Mouse (Mus musculus): ENCODE measurements at regions not wholly inside any gene's neighbourhood (a gene's known extent, or its start where the extent isn't known, plus 50 kb on each side); places are given as distances from the start of the nearest gene placed in this dataset.

DNA sequence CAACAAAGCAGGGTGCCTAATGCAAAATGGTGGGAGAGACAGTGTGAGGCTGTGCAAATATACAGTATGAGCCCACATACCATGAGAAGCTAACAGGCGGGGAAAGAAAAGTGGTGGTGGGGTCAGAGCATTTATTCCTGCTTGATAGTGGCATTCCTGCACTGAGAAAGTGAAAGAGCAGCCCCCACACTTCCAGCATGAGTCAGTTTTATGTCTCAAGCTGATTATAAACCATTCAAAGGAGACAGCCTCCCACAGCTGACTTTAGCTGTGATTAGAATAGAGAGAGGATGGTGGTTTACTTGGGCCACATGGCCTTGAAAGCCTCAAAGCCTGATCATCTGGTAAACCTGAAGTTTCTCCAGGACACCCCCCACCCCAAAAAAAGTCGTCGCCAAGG is 64.4 kb downstream of the Gm43517 start:
- no peak overlapping the region for H3K9ac ChIP-seq (ENCODE audit: low read length)
- no peak overlapping the region for H3K4me3 ChIP-seq (ENCODE audit: low read depth, low read length)
- 88% methylated on average over 3 of the region's 3 CpGs for WGBS

DNA sequence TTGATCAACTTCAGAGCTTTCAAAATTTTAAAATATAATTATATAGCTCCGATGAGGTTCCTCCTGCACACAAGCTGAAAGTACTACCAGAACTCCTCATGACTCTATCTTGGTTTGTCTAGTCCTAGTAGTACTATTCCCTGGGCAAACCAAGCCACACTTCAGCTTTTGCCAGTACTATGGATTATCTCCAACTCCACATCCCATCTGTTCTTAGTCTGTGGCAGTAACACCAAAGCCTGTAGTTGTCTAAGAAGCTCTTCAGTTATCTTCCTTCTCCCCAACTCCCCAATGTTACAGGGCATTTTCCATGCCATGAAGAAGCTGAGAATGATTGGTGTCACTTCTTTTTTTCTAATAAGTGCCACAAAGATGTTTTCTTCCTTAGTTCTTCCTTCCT is 83.1 kb downstream of the Gm43517 start:
- WGBS, result 88% methylated on average over 1 of the region's 1 CpGs
- no peak overlapping the region for H3K4me2 ChIP-seq (ENCODE audit: low read depth, low read length, severe bottlenecking)
- H3K9ac ChIP-seq (ENCODE audit: low read length), result no peak overlapping the region
- ATAC-seq (replicated peaks; ENCODE audit: low FRiP score) (no peak), DNase-seq (ENCODE audit: low spot score) (no peak)
- H3K4me1 ChIP-seq (replicated peaks; ENCODE audit: control insufficient read depth, insufficient read depth, low read length), result no peaks in the 10 kb centered on the region
- H3K27me3 ChIP-seq (ENCODE audit: control insufficient read depth, insufficient read depth, low read length), result no peaks in the 10 kb centered on the region
- H3K4me3 ChIP-seq (ENCODE audit: low read depth, low read length), result no peak overlapping the region
- H3K9me3 ChIP-seq (ENCODE audit: control insufficient read depth, low read length), result no peaks in the 10 kb centered on the region
- H3K36me3 ChIP-seq (ENCODE audit: control insufficient read depth, insufficient read depth, low read length), result no peaks in the 10 kb centered on the region
- H3K27ac ChIP-seq (ENCODE audit: low read depth, low read length), result no peak overlapping the region

More for the DNA sequence above, 64.4 kb downstream of the Gm43517 start:
- Histone ChIP-seq H3K27me3 (ENCODE audit: control insufficient read depth, insufficient read depth, low read length) (no peaks in the 10 kb centered on the region), H3K27ac (ENCODE audit: low read depth, low read length) (no peak overlapping the region), H3K9me3 (ENCODE audit: control insufficient read depth, low read length) (no peaks in the 10 kb centered on the region), H3K4me1 (replicated peaks; ENCODE audit: control insufficient read depth, insufficient read depth, low read length) (no peaks in the 10 kb centered on the region), H3K4me2 (ENCODE audit: low read depth, low read length, severe bottlenecking) (no peak overlapping the region), H3K36me3 (ENCODE audit: control insufficient read depth, insufficient read depth, low read length) (no peaks in the 10 kb centered on the region)
- ATAC-seq (replicated peaks; ENCODE audit: low FRiP score), result no peak
- DNase-seq (ENCODE audit: low spot score), result no peak

DNA sequence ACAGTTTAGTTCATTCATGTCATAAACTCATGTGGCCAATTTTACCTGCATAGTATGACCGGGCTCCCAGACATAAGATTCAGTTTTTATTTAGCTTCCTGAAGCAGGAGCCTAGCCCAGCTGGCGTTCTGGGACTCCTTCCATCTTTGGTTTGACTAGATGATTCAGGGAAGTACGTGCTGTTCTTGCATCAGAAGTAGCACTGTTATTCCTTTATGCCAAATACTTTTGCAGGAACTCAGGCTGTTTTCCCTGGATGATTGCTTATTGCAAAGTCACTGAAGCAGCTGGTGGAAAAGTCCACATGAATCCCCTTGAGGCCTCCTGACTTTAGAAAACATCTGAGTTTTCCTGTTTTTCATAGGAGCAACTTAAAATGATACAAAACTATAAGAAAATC is 88.4 kb downstream of the Gm43517 start:
- DNase-seq (ENCODE audit: low spot score) (no peak), ATAC-seq (replicated peaks; ENCODE audit: low FRiP score) (no peak)
- no peak overlapping the region for H3K9ac ChIP-seq (ENCODE audit: low read length)
- H3K9me3 ChIP-seq (ENCODE audit: control insufficient read depth, low read length), result no peaks in the 10 kb centered on the region
- no peak overlapping the region for H3K4me3 ChIP-seq (ENCODE audit: low read depth, low read length)
- H3K4me2 ChIP-seq (ENCODE audit: low read depth, low read length, severe bottlenecking), result no peak overlapping the region
- H3K4me1 ChIP-seq (replicated peaks; ENCODE audit: control insufficient read depth, insufficient read depth, low read length), result no peaks in the 10 kb centered on the region
- no peaks in the 10 kb centered on the region for H3K27me3 ChIP-seq (ENCODE audit: control insufficient read depth, insufficient read depth, low read length)
- H3K36me3 ChIP-seq (ENCODE audit: control insufficient read depth, insufficient read depth, low read length), result no peaks in the 10 kb centered on the region
- 80% methylated on average over 3 of the region's 3 CpGs for WGBS
- no peak overlapping the region for H3K27ac ChIP-seq (ENCODE audit: low read depth, low read length)

DNA sequence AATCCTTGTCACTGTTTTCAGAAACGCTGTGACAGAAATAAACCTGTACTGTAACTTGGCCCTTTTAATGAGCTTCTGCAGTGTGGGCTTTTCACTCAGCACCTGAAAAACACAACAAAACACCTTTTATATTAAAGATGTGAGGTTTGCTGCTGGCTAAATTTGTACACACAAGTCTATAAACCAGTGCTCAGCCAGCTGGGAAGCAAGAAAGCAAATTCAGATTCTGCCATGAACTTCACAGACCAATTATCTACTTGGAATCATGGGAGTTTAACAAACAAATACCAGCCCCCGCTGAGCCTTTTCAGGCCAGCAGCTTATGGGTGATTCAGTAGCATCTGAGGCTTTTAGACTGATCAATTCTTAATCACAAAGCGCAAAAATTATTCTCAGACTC is 95.7 kb downstream of the Gm43517 start:
- Histone ChIP-seq H3K9ac (ENCODE audit: low read length) (no peak overlapping the region), H3K27me3 (ENCODE audit: control insufficient read depth, insufficient read depth, low read length) (no peaks in the 10 kb centered on the region), H3K27ac (ENCODE audit: low read depth, low read length) (peak overlapping the region; percentile 37), H3K9me3 (ENCODE audit: control insufficient read depth, low read length) (no peaks in the 10 kb centered on the region), H3K36me3 (ENCODE audit: control insufficient read depth, insufficient read depth, low read length) (no peaks in the 10 kb centered on the region), H3K4me1 (replicated peaks; ENCODE audit: control insufficient read depth, insufficient read depth, low read length) (peaks cover 3% of the 10 kb centered on the region; the same call in 1 of the 2 replicates), H3K4me3 (ENCODE audit: low read depth, low read length) (no peak overlapping the region), H3K4me2 (ENCODE audit: low read depth, low read length, severe bottlenecking) (peak overlapping the region; percentile 16; the same call in 1 of the 2 replicates)
- DNase-seq (ENCODE audit: low spot score), result peak; percentile 67
- WGBS, result 24% methylated on average over 3 of the region's 3 CpGs
- ATAC-seq (replicated peaks; ENCODE audit: low FRiP score), result peak; percentile 78

DNA sequence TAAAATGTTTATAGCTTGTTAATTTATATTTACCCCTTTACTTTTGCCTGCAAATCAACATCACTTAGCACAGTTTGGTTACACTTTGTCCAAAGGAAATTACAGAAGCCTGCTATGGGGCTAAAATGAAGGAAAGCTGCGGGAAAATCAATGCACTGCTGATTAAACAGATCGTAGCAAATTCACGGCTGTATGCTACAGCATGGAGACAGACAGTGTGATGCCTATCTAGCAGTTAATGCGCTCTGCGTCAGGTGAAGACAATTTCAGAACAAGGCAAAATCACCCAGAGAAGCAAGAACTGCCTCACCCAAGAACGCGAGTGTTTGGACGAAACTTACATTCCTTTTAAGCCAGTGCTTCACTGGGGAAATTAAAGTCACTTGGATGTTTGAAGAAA is 96.2 kb downstream of the Gm43517 start:
- H3K36me3 ChIP-seq (ENCODE audit: control insufficient read depth, insufficient read depth, low read length), result no peaks in the 10 kb centered on the region
- H3K4me1 ChIP-seq (replicated peaks; ENCODE audit: control insufficient read depth, insufficient read depth, low read length), result peaks cover 3% of the 10 kb centered on the region; the same call in 1 of the 2 replicates
- H3K4me3 ChIP-seq (ENCODE audit: low read depth, low read length), result no peak overlapping the region
- WGBS, result 36% methylated on average over 8 of the region's 8 CpGs
- H3K9ac ChIP-seq (ENCODE audit: low read length), result no peak overlapping the region; the same call in 1 of the 2 replicates
- ATAC-seq (replicated peaks; ENCODE audit: low FRiP score) (peak; percentile 35; the same call in 1 of the 2 replicates), DNase-seq (ENCODE audit: low spot score) (no peak)
- no peaks in the 10 kb centered on the region for H3K9me3 ChIP-seq (ENCODE audit: control insufficient read depth, low read length)
- peak overlapping the region; percentile 8; the same call in 1 of the 2 replicates for H3K4me2 ChIP-seq (ENCODE audit: low read depth, low read length, severe bottlenecking)
- peak overlapping the region; percentile 37 for H3K27ac ChIP-seq (ENCODE audit: low read depth, low read length)
- no peaks in the 10 kb centered on the region for H3K27me3 ChIP-seq (ENCODE audit: control insufficient read depth, insufficient read depth, low read length)

DNA sequence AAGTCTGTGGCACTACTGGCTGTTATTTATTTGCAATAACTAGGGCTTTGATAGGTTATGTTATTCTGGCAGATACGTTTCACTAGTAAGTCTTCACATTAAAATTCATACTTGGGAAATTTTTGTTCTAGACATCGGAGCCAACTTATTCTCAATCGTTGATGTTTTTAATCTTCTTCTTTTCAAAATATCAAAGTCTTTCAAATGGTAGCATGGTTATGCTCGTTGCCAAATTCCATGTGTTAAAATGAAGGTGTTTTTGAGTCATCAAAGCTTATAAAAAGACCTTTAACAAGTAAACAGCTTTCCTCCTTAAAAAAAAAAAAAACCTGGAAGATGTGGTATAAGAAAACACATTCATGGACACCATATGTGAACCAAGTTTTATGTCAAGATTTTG is 97.4 kb downstream of the Gm43517 start:
- ATAC-seq (replicated peaks; ENCODE audit: low FRiP score) (no peak), DNase-seq (ENCODE audit: low spot score) (no peak)
- H3K36me3 ChIP-seq (ENCODE audit: control insufficient read depth, insufficient read depth, low read length), result no peaks in the 10 kb centered on the region
- no peaks in the 10 kb centered on the region for H3K27me3 ChIP-seq (ENCODE audit: control insufficient read depth, insufficient read depth, low read length)
- H3K27ac ChIP-seq (ENCODE audit: low read depth, low read length), result no peak overlapping the region
- no peaks in the 10 kb centered on the region for H3K9me3 ChIP-seq (ENCODE audit: control insufficient read depth, low read length)
- 87% methylated on average over 4 of the region's 4 CpGs for WGBS
- H3K9ac ChIP-seq (ENCODE audit: low read length), result no peak overlapping the region
- H3K4me1 ChIP-seq (replicated peaks; ENCODE audit: control insufficient read depth, insufficient read depth, low read length), result peaks cover 3% of the 10 kb centered on the region; the same call in 1 of the 2 replicates
- no peak overlapping the region for H3K4me2 ChIP-seq (ENCODE audit: low read depth, low read length, severe bottlenecking)
- H3K4me3 ChIP-seq (ENCODE audit: low read depth, low read length), result no peak overlapping the region

DNA sequence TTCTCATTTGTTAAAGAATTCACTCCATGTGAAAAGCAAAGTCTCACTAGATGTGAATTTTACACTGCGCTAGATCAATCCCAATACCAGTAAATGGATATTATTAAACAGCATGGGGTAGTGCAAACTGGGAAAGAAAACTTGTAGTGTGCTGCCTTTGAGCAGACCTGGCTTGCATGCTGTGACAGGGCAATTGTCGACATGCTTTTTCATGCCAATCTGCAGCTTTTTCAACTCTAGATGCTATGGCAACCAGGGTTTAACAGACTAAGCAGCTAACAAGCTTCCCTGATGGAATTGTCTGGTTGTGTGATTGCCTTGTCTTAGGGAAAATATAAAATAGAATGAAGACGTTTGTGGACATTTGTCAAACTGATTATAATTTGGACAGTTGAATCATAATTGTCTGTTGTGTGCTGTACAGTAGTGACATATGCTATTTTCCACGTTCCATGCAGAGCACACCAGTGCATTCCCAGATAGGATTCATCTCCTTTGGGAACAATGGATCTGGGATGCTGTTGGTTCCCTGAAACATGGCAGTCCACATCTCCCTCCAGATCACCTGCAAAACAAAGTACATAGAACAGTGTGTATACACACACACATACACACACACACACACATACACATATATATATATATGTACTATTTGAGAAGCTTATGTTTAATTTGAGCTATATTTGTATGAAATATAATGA is 99.2 kb downstream of the Gm43517 start:
- DNase-seq (ENCODE audit: low spot score) (peak; percentile 55), ATAC-seq (replicated peaks; ENCODE audit: low FRiP score) (peak; percentile 81)
- no peaks in the 10 kb centered on the region for H3K27me3 ChIP-seq (ENCODE audit: control insufficient read depth, insufficient read depth, low read length)
- no peak overlapping the region for H3K4me2 ChIP-seq (ENCODE audit: low read depth, low read length, severe bottlenecking)
- H3K27ac ChIP-seq (ENCODE audit: low read depth, low read length), result peak overlapping the region; percentile 68
- 25% methylated on average over 4 of the region's 4 CpGs for WGBS
- no peak overlapping the region for H3K9ac ChIP-seq (ENCODE audit: low read length)
- H3K4me3 ChIP-seq (ENCODE audit: low read depth, low read length), result no peak overlapping the region
- H3K36me3 ChIP-seq (ENCODE audit: control insufficient read depth, insufficient read depth, low read length), result no peaks in the 10 kb centered on the region
- H3K4me1 ChIP-seq (replicated peaks; ENCODE audit: control insufficient read depth, insufficient read depth, low read length), result peaks cover 3% of the 10 kb centered on the region; the same call in 1 of the 2 replicates
- no peaks in the 10 kb centered on the region for H3K9me3 ChIP-seq (ENCODE audit: control insufficient read depth, low read length)

DNA sequence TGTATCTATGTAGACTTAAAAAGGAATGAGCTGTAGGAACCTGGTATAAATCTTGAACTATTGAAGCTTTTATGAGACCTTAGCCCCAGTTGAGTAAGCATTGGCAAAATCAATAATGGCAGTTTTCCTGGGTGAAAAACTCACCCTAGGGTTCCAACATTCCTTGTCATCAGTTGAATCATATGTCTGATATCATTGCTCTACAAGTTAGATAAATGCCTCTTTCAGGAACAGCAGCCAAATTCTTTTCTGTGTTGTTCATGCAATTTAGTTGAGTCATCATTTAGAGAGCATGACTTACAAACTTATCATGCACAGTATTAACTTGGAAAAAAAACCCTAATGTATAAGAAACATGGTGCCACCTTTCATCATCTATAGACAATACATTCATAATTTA is 128.2 kb downstream of the Gm43517 start:
- Histone ChIP-seq H3K36me3 (ENCODE audit: control insufficient read depth, insufficient read depth, low read length) (no peaks in the 10 kb centered on the region), H3K27me3 (ENCODE audit: control insufficient read depth, insufficient read depth, low read length) (no peaks in the 10 kb centered on the region), H3K27ac (ENCODE audit: low read depth, low read length) (no peak overlapping the region), H3K4me2 (ENCODE audit: low read depth, low read length, severe bottlenecking) (no peak overlapping the region), H3K4me1 (replicated peaks; ENCODE audit: control insufficient read depth, insufficient read depth, low read length) (no peaks in the 10 kb centered on the region), H3K9me3 (ENCODE audit: control insufficient read depth, low read length) (no peaks in the 10 kb centered on the region), H3K9ac (ENCODE audit: low read length) (no peak overlapping the region), H3K4me3 (ENCODE audit: low read depth, low read length) (no peak overlapping the region)
- DNase-seq (ENCODE audit: low spot score) (no peak), ATAC-seq (replicated peaks; ENCODE audit: low FRiP score) (no peak)

DNA sequence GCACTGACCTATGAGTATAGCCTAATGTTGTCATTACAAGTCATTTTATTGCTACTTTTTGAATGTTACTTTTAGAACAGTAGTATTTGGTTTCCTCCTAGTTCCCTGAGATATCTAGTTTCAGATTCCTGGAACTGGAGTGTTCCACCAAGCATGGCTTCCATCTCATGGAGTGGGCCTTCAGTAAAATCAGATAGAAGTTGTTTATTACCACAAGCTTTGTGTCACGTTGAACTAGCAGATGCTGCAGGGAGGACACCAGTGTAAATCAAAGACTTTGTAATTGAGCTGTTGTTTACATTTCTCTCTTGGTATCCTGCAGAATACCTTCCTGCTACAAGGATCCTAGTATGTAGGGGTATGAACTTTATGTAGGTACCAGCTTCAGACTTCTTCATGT is 129.6 kb downstream of the Gm43517 start:
- ATAC-seq (replicated peaks; ENCODE audit: low FRiP score) (no peak), DNase-seq (ENCODE audit: low spot score) (no peak)
- H3K4me2 ChIP-seq (ENCODE audit: low read depth, low read length, severe bottlenecking), result no peak overlapping the region
- H3K9ac ChIP-seq (ENCODE audit: low read length), result no peak overlapping the region
- H3K4me1 ChIP-seq (replicated peaks; ENCODE audit: control insufficient read depth, insufficient read depth, low read length), result no peaks in the 10 kb centered on the region
- H3K36me3 ChIP-seq (ENCODE audit: control insufficient read depth, insufficient read depth, low read length), result no peaks in the 10 kb centered on the region
- no peaks in the 10 kb centered on the region for H3K27me3 ChIP-seq (ENCODE audit: control insufficient read depth, insufficient read depth, low read length)
- H3K9me3 ChIP-seq (ENCODE audit: control insufficient read depth, low read length), result no peaks in the 10 kb centered on the region
- 86% methylated on average over 1 of the region's 1 CpGs for WGBS
- no peak overlapping the region for H3K27ac ChIP-seq (ENCODE audit: low read depth, low read length)
- H3K4me3 ChIP-seq (ENCODE audit: low read depth, low read length), result no peak overlapping the region

Data from forebrain, embryonic 11.5 days (tissue).